Mouse (Mus musculus) liver, adult 2 months (tissue): ENCODE data around the gene Dchs2.

Source experiments
- CTCF ChIP-seq: fragments of 200-500 bp; IDR thresholded peaks from 2 replicates; pipeline ENCODE4 v1.5.1; 2011; ENCODE audit warnings: low read depth, low read length, control low read depth
- POLR2A ChIP-seq: fragments of 200-500 bp; IDR thresholded peaks from 2 replicates; pipeline ENCODE4 v1.6.1; 2011; ENCODE audit warnings: low read length, control low read depth; ENCODE audit not compliant: insufficient read depth; ENCODE audit errors: extremely low read depth

DNA sequence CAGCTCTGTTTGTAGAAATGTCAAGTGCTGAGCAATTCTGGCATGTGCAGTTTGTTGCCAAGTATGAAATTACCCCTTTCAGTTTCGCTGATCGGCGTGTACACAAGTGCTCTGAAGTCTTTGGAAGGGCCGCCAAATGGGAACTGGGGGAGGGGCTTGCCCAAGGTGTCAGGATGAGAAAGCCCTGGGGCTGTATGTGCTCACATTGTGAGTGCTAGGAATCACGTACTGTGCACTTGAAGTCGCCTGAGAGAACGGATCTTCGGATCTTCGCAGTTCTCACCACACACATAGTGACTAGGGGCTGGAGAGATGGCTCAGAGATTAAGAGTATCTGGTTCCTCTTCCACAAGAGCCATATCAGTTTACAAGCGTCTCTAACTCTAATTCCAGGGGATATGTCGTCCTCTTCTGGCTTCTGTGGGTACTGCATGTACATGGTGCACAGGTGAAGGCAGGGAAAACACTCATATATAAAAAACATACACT is 47.1 kb upstream of the Dchs2 start:
- TF ChIP-seq CTCF (peak; percentile 57), POLR2A (no peak)
